Mouse (Mus musculus) adipocyte (in vitro differentiated cells): ENCODE measurements around the gene Tac2.

Source experiments
- DNase-seq: peaks from one replicate; pipeline ENCODE4 v3.0.0-alpha.2; 2016; ENCODE audit warnings: low spot score

Gene Tac2

GRCm38 (mm10) chr10:127725136-127725535, 858 bp downstream of the Tac2 start:
- no peak for DNase-seq

- DNase-seq, result no peak
These were observed 4.2 kb downstream of the Tac2 start for GRCm38 (mm10) chr10:127728437-127728836.

- DNase-seq, result no peak
These were observed 6.1 kb downstream of the Tac2 start for GRCm38 (mm10) chr10:127730285-127730932.

- no peak for DNase-seq
These were observed 6.6 kb downstream of the Tac2 start for GRCm38 (mm10) chr10:127730933-127731310.

GRCm38 (mm10) chr10:127731397-127731796, 7.1 kb downstream of the Tac2 start:
- no peak for DNase-seq

GRCm38 (mm10) chr10:127734434-127734833, 10.2 kb downstream of the Tac2 start:
- DNase-seq, result peak; percentile 65

GRCm38 (mm10) chr10:127736266-127736665, 12.0 kb downstream of the Tac2 start:
- no peak for DNase-seq

GRCm38 (mm10) chr10:127736916-127737315, 12.6 kb downstream of the Tac2 start:
- no peak for DNase-seq

GRCm38 (mm10) chr10:127737552-127737951, 13.3 kb downstream of the Tac2 start:
- no peak for DNase-seq

- peak; percentile 38 for DNase-seq
These were observed 14.0 kb downstream of the Tac2 start for GRCm38 (mm10) chr10:127738151-127738882.

- DNase-seq, result peak; percentile 67
These were observed 14.9 kb downstream of the Tac2 start, which contains the start of gene Zbtb39 for GRCm38 (mm10) chr10:127739083-127739660. Gene Zbtb39, plus strand, starts transcription at chr10:127739538.

GRCm38 (mm10) chr10:127739661-127740161, 15.4 kb downstream of the Tac2 start:
- DNase-seq, result peak; percentile 19

- peak; percentile 59 for DNase-seq
These were observed 20.4 kb downstream of the Tac2 start for GRCm38 (mm10) chr10:127744661-127745060.

GRCm38 (mm10) chr10:127745886-127746285, 21.6 kb downstream of the Tac2 start:
- no peak for DNase-seq

- no peak for DNase-seq
These were observed 23.0 kb downstream of the Tac2 start for GRCm38 (mm10) chr10:127747254-127747653.

- no peak for DNase-seq
These were observed 24.8 kb downstream of the Tac2 start for GRCm38 (mm10) chr10:127748847-127749612.

- DNase-seq, result no peak
These were observed 26.0 kb downstream of the Tac2 start for GRCm38 (mm10) chr10:127750136-127750777.

- no peak for DNase-seq
These were observed 27.3 kb downstream of the Tac2 start, which contains the start of gene Gpr182 for GRCm38 (mm10) chr10:127751548-127751947. Gene Gpr182, minus strand, starts transcription at chr10:127751732.

- DNase-seq, result peak; percentile 24
These were observed 30.4 kb downstream of the Tac2 start for GRCm38 (mm10) chr10:127754566-127755166.

GRCm38 (mm10) chr10:127755246-127755645, 31.0 kb downstream of the Tac2 start:
- peak; percentile 69 for DNase-seq
